Mouse (Mus musculus) myocyte (in vitro differentiated cells): ENCODE results near the gene Ttc41. TPM values are rescaled to one million over a fixed set of nuclear protein-coding genes. Genes with fewer than 3 reads are reported as not detected.
A peak's percentile ranks its signal among the peaks of the same experiment; 100 is the strongest.
"Not testable (repeated sequence)": the region's sequence is repeated elsewhere in the genome, so short reads cannot be mapped to it uniquely, and the experiment has no call there.

Source experiments
- H3K27me3 ChIP-seq: one replicate; pipeline ENCODE4 v1.6.1; 2011; ENCODE audit not compliant: control insufficient read depth, insufficient read depth, insufficient read length
- H3K36me3 ChIP-seq: one replicate; pipeline ENCODE4 v1.6.1; 2011; ENCODE audit not compliant: control insufficient read depth, insufficient read depth
- H3K4me2 ChIP-seq: one replicate; pipeline ENCODE4 v1.6.1; 2011; ENCODE audit warnings: low read depth, control low read depth
- H3K4me3 ChIP-seq: one replicate; pipeline ENCODE4 v1.5.1; 2011; ENCODE audit warnings: mild to moderate bottlenecking, control low read depth, moderate library complexity
- H3K79me2 ChIP-seq: one replicate; pipeline ENCODE4 v1.6.1; 2011; ENCODE audit not compliant: control insufficient read depth, insufficient read depth
- H3ac ChIP-seq: one replicate; pipeline ENCODE4 v1.6.1; 2011; ENCODE audit not compliant: control insufficient read depth, insufficient read length
- CEBPB ChIP-seq: IDR thresholded peaks from 2 replicates; pipeline ENCODE4 v1.6.1; 2011; ENCODE audit warnings: mild to moderate bottlenecking, moderate library complexity; ENCODE audit not compliant: poor library complexity, insufficient read depth, severe bottlenecking
- E2F4 ChIP-seq: IDR thresholded peaks from one replicate; pipeline ENCODE4 v1.6.1; 2011; ENCODE audit warnings: mild to moderate bottlenecking, control low read depth, moderate library complexity; ENCODE audit not compliant: insufficient read depth
- MAX ChIP-seq: IDR thresholded peaks from one replicate; pipeline ENCODE4 v1.6.1; 2011; ENCODE audit warnings: low read depth, mild to moderate bottlenecking, control low read depth
- MYOD1 ChIP-seq, 3 experiments: IDR thresholded peaks; one replicate each; pipeline ENCODE4 v1.6.1; 2011; ENCODE audit warnings: control low read depth in 2 of 3, low read depth in 2 of 3, mild to moderate bottlenecking in 2 of 3, moderate library complexity in 1 of 3; ENCODE audit not compliant: insufficient read length in 2 of 3, control insufficient read depth in 1 of 3
- MYOG ChIP-seq, 3 experiments: IDR thresholded peaks; one replicate each; pipeline ENCODE4 v1.6.1; 2011; ENCODE audit warnings: control low read depth in 2 of 3, low read depth in 2 of 3, mild to moderate bottlenecking in 2 of 3; ENCODE audit not compliant: insufficient read length in 2 of 3, control insufficient read depth in 1 of 3, insufficient read depth in 1 of 3
- POLR2A ChIP-seq: IDR thresholded peaks from one replicate; pipeline ENCODE4 v1.6.1; 2011; ENCODE audit warnings: low read depth, mild to moderate bottlenecking, control low read depth, moderate library complexity; ENCODE audit not compliant: insufficient read length
- POLR2AphosphoS2 ChIP-seq: IDR thresholded peaks from one replicate; pipeline ENCODE4 v1.6.1; 2011; ENCODE audit warnings: low read depth, control low read depth; ENCODE audit not compliant: insufficient read length
- REST ChIP-seq: IDR thresholded peaks from one replicate; pipeline ENCODE4 v1.6.1; 2011; ENCODE audit warnings: mild to moderate bottlenecking, control low read depth, moderate library complexity; ENCODE audit not compliant: insufficient read depth, insufficient read length
- SRF ChIP-seq: IDR thresholded peaks from one replicate; pipeline ENCODE4 v1.6.1; 2011; ENCODE audit warnings: low read depth; ENCODE audit not compliant: control insufficient read depth, insufficient read length
- TCF12 ChIP-seq: IDR thresholded peaks from one replicate; pipeline ENCODE4 v1.6.1; 2011; ENCODE audit warnings: mild to moderate bottlenecking, control low read depth; ENCODE audit not compliant: poor library complexity, insufficient read depth, severe bottlenecking
- TCF3 ChIP-seq: IDR thresholded peaks from one replicate; pipeline ENCODE4 v1.6.1; 2011; ENCODE audit warnings: low read depth, control low read depth; ENCODE audit not compliant: insufficient read length
- USF1 ChIP-seq: IDR thresholded peaks from one replicate; pipeline ENCODE4 v1.6.1; 2011; ENCODE audit warnings: low read depth, mild to moderate bottlenecking, control low read depth, moderate library complexity
- polyA plus RNA-seq: library from polyadenylated mRNA; unstranded; fragments of >200 nt; fragmentation: generic; extraction: Trizol; gene quantifications from one replicate; pipeline ENCODE4 v1.2.1, GENCODE M21; 2012; ENCODE audit warnings: missing spikeins

Ttc41 gene
- 0.40 TPM for polyA plus RNA-seq

DNA sequence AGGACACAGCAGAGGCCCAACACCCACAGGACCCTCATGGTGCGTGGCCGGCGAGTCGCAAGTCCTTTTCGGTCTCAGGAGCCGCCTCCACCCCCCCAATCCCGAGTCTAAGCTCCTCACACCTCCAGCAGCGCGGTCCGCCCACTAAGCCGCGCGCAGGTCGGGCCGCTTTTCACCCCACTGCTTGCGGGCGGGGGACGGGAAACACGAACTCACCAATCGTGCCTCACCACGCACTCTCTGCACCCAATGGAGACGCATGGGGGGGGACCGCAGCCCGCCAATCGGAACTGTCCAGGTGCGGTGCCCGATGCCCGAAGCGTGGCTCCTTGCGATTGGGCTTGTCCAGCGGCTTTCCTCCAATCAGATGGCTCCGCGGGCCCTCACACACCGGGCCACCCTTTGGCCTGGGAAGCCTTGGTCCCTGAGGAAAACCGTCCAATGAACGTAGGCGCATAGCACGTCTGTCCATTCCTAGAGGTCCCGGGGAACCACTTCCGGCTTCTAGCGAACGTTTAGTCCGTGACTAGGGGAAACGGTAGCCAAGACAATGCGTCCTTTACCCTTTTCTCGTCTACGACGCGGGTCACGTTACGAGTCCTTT lies at the start of gene Ttc41, which contains the start of gene Hsp90b1:
Gene Ttc41, plus strand, starts transcription at position 494 of the 604 bp plus-strand sequence.
Gene Hsp90b1, minus strand, starts transcription at position 192 of the 604 bp plus-strand sequence.
- peaks cover 32% of the 10 kb centered on the region for H3K36me3 ChIP-seq
- peak within 1 kb of the TSS; percentile 90 for H3K4me2 ChIP-seq
- peaks cover 47% of the 10 kb centered on the region for H3K79me2 ChIP-seq
- no peaks in the 10 kb centered on the region for H3K27me3 ChIP-seq
- peak; percentile 92 for TF ChIP-seq POLR2AphosphoS2
- TF ChIP-seq USF1 = no peak
- no peak for TF ChIP-seq TCF3
- no peak for TF ChIP-seq E2F4
- peak; percentile 54 for TF ChIP-seq SRF
- peak; percentile 95 for TF ChIP-seq POLR2A
- no peak for TF ChIP-seq CEBPB
- H3K4me3 ChIP-seq = peak within 1 kb of the TSS; percentile 97
- H3ac ChIP-seq = peak within 1 kb of the TSS; percentile 14

DNA sequence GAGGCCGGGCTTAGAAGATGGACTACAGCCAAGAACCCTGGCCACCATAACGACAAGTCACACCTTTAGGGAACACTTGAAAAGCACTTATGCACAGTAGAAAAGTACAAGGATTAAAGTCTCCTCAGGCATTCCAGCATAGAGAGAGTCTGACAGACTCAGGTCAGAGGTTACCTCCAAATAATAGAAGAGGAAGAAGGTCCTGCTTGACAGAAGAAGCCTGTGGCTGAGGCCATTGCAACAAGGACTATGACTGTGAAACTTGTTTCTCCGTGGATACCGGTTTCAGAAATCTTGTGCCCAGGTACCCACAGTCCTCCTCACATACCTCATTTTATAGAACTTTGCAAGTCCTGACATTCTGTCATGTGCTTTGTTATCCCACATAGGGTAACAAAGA lies 35.1 kb upstream of the Ttc41 start:
- not testable (repeated sequence) for H3K4me2 ChIP-seq, H3K27me3 ChIP-seq, H3K36me3 ChIP-seq, H3K79me2 ChIP-seq, H3ac ChIP-seq, H3K4me3 ChIP-seq

DNA sequence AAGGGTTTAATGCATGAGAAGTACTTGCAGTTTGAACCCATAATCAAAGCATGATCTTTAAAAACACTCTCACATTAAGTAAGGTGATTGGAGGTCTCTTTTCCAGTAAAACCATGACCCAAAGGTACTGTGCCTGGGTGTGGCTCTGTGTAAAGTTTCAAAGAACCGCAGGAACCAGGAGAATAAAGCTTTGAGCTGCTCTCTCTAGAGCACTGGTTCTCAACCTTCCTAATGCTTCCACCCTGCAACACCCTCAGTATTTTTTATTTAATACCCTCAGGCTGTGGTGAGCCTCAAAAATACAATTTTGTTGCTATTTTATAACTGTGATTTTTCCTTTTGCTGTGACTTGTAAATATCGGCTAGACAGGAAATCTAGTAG lies 20.8 kb upstream of the Ttc41 start:
- Histone ChIP-seq H3K4me2 (peak overlapping the region; percentile 81), H3K4me3 (peak overlapping the region; percentile 69)
- H3K27me3 ChIP-seq, H3K36me3 ChIP-seq, H3ac ChIP-seq, H3K79me2 ChIP-seq: not testable (repeated sequence)

DNA sequence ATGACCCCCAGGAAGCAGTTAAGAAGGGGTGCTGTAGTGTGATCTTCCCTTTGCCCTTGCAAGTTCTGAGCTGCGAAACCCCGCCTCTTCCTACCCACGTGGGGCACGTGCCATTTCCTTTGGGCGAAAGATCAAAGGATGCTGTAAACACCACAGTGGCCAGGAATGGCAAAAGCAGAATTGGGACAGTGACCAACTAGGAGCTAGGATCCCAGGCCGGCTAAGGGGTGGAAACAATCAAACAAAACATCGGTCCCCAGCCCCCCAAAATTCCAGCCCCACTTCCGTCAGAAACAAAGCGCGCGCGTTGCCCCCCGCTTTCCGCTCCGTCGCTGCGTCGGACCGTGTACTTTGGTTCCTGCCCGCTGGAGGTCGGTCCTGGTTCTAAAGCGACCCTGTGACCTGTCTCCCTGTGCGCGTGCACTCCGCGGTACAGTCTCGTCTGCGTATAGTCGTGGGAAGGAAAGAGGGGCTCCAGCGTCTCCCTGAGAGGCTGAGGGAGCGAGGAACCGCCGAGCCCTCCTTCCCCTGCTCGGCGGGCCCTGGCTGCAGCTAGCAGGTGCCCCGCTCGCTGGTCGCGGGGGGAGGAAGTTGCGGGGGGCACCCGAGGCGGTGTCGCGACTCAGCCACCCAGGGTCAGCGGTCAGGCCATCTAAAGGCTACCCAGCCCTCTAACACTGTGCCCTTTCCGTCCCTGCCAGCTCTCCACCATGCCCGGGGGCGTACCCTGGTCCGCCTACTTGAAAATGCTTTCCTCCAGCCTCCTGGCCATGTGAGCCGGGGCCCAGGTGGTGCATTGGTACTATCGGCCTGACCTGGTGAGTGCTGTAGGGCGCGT lies 20.2 kb upstream of the Ttc41 start:
- Histone ChIP-seq H3K4me2 (peak overlapping the region; percentile 81), H3K4me3 (peak overlapping the region; percentile 69), H3ac (peak overlapping the region; percentile 50)
- TF ChIP-seq REST (peak; percentile 13), USF1 (peak; percentile 91), MYOG (IDR thresholded peaks at IDR 0.05; ENCODE audit: control insufficient read depth in 1 of 3, insufficient read depth in 1 of 3, insufficient read length in 2 of 3, low read depth in 2 of 3) (peak in 1 of 3 experiments; percentile 41), E2F4 (peak; percentile 81)
- H3K79me2 ChIP-seq, H3K27me3 ChIP-seq, H3K36me3 ChIP-seq: not testable (repeated sequence)

DNA sequence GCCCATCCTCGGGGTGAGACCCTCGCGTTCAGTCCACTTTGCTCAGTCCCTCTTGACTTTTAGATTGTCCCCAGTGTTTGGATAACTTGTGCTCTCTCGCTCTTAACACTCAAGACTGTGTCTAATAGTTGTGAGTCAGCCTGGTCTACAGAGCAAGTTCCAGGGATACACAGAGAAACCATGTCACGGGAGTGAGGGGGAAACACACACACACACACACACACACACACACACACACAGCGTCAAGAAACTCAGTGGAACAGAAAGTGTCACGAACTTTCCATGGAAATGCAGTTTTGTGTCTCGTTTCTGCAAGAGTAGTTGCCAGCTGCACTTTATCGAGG lies 19.6 kb upstream of the Ttc41 start:
- H3K36me3 ChIP-seq = peaks cover 13% of the 10 kb centered on the region

DNA sequence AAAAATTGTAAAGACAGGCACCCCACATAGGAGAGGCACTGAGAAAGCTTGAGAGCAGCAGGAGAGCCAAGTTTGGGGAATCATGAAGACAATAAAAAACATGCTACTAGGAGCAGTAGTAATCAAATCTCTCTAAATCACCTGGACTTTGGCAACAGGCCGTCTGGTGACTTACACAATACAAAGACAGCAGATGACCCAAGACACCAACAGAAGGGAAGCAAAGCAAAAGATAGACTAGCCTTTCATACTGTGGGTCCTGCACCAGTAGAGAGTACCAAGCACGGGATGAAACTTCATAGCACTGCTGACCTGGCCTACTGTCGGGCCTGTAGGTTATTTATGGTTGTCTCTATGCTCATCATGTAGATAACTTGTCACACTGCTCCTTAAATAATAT lies 5.4 kb upstream of the Ttc41 start:
- Histone ChIP-seq H3K79me2 (peaks cover 69% of the 10 kb centered on the region), H3K27me3 (no peaks in the 10 kb centered on the region), H3ac (no peak overlapping the region), H3K4me3 (no peak overlapping the region), H3K36me3 (peaks cover 79% of the 10 kb centered on the region), H3K4me2 (peak overlapping the region; percentile 35)
- no peak for TF ChIP-seq TCF3
- TF ChIP-seq POLR2AphosphoS2 = no peak

More for the DNA sequence above, 19.6 kb upstream of the Ttc41 start:
- H3K4me3 ChIP-seq = peak overlapping the region; percentile 69
- H3K4me2 ChIP-seq = peak overlapping the region; percentile 81
- not testable (repeated sequence) for H3K79me2 ChIP-seq, H3K27me3 ChIP-seq
- peak overlapping the region; percentile 50 for H3ac ChIP-seq

DNA sequence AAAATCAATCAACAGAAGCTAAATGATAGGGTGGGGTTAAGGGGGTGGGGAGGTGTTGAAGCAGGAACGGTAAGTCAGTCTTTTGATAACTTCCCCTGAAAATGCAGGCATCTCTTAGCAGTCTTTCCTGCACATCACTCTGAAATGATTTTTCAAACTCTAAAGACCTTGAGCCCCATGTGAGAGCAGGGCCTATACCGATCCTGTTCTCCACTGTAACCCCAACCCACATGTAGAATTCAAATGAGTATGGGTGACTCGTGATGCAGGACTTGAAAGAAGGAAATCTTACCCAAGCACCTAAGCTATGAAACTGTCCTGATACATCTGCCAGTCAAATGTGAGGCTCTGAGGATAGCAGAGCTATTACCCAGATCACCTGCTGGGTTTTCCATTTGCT lies 4.6 kb upstream of the Ttc41 start:
- H3K4me2 ChIP-seq = peak overlapping the region; percentile 20
- H3K36me3 ChIP-seq = peaks cover 72% of the 10 kb centered on the region
- no peaks in the 10 kb centered on the region for H3K27me3 ChIP-seq
- TF ChIP-seq MAX (no peak), TCF12 (no peak), E2F4 (no peak), MYOG (IDR thresholded peaks at IDR 0.05; ENCODE audit: control insufficient read depth in 1 of 3, insufficient read depth in 1 of 3, insufficient read length in 2 of 3, low read depth in 2 of 3) (no peak), TCF3 (no peak), USF1 (no peak), MYOD1 (IDR thresholded peaks at IDR 0.05; ENCODE audit: control insufficient read depth in 1 of 3, insufficient read length in 2 of 3, low read depth in 2 of 3) (no peak), POLR2A (no peak), POLR2AphosphoS2 (no peak), SRF (no peak), CEBPB (no peak), REST (no peak)
- H3ac ChIP-seq = no peak overlapping the region
- peaks cover 69% of the 10 kb centered on the region for H3K79me2 ChIP-seq
- no peak overlapping the region for H3K4me3 ChIP-seq
